Mouse (Mus musculus): ENCODE results near the gene Slc16a4.

DNA sequence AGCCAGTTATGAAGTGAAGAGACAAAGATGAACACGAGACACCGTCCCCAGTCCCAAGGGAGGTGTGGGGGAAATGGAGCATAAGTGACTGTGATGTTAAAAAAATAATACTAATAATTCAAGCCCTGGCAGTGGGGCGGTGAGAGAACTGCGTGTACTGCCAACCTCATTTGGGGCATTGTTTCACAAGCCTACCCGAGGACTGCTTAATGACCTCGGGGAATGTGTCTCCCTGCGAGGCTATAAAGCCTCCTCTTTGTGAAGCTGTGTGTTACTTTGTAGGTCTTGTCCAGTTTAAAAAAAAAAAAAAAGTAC lies 29.2 kb upstream of the Slc16a4 start:
- TF ChIP-seq CTCF (IDR thresholded peaks at IDR 0.05; ENCODE audit: low read depth, low read length) (no peak), POLR2A (IDR thresholded peaks at IDR 0.05; ENCODE audit: borderline replicate concordance, low read depth, low read length) (no peak)

Measured in bone marrow macrophage, adult 2 months (primary cell).